Mouse (Mus musculus): Measurements from ENCODE around the gene Chpf2. TPM values are rescaled to one million over a fixed set of nuclear protein-coding genes. Genes with fewer than 3 reads are reported as not detected.

Chpf2 gene
- total and polyA plus RNA-seq, 3 experiments, result 37.9 to 39.7 TPM; not detected in 1

- TF ChIP-seq USF2 (IDR thresholded peaks at IDR 0.05; ENCODE audit: borderline replicate concordance in 1 of 2, insufficient read depth in 1 of 2, low read depth in 1 of 2, low read length in 2 of 2) (no peak), USF1 (IDR thresholded peaks at IDR 0.05; ENCODE audit: low read depth, low read length) (no peak)
These were observed 18.9 kb downstream of the Chpf2 start (continued) for GRCm38 (mm10) chr5:24605321-24605979.

- Histone ChIP-seq H3K4me1 (ENCODE audit: control insufficient read depth in 1 of 2, insufficient read depth in 2 of 2, low read length in 2 of 2) (peaks cover 0 to 2% of the 10 kb centered on the region in 2 experiments; a peak in 1 of 4 replicates), H3K4me3 (ENCODE audit: control insufficient read depth in 1 of 2, insufficient read depth in 1 of 2, low read depth in 2 of 2, low read length in 2 of 2) (no peak overlapping the region), H3K79me2 (ENCODE audit: control insufficient read depth, insufficient read depth, low read length, poor library complexity) (no peaks in the 10 kb centered on the region; the same call in 1 of the 2 replicates), H3K27me3 (ENCODE audit: control insufficient read depth in 1 of 2, insufficient read depth in 2 of 2, low read length in 2 of 2) (peaks cover 41 to 60% of the 10 kb centered on the region in 2 experiments), H3K9ac (ENCODE audit: control insufficient read depth, low read depth, low read length, poor library complexity, severe bottlenecking) (no peak overlapping the region), H3K36me3 (ENCODE audit: control insufficient read depth in 1 of 2, insufficient read depth in 2 of 2, low read length in 2 of 2) (no peaks in the 10 kb centered on the region), H3K9me3 (replicated peaks; ENCODE audit: insufficient read depth, low read length) (no peaks in the 10 kb centered on the region), H3K27ac (ENCODE audit: control insufficient read depth, low read depth, low read length) (no peak overlapping the region)
- TF ChIP-seq TAL1 (IDR thresholded peaks at IDR 0.05; ENCODE audit: low read length) (no peak), MXI1 (IDR thresholded peaks at IDR 0.05; ENCODE audit: low read depth, low read length) (no peak), POLR2AphosphoS2 (IDR thresholded peaks at IDR 0.05; ENCODE audit: low read length) (no peak), CTCF (IDR thresholded peaks at IDR 0.05 in 2 of 3, conservative IDR thresholded peaks at IDR 0.05 in 1 of 3; ENCODE audit: control insufficient read depth in 1 of 3, insufficient read depth in 1 of 3, low read depth in 2 of 3, low read length in 3 of 3, poor library complexity in 1 of 3, severe bottlenecking in 1 of 3) (no peak), MYB (IDR thresholded peaks at IDR 0.05; ENCODE audit: low read depth, low read length) (no peak), ZNF384 (IDR thresholded peaks at IDR 0.05; ENCODE audit: low read depth, low read length) (no peak)
- no peak for DNase-seq (ENCODE audit: low read depth, low spot score)
These were observed 19.6 kb downstream of the Chpf2 start for GRCm38 (mm10) chr5:24605980-24606665.

GRCm38 (mm10) chr5:24609388-24609787 is 22.8 kb downstream of the Chpf2 start:
- H3K4me1 ChIP-seq (ENCODE audit: control insufficient read depth in 1 of 2, insufficient read depth in 2 of 2, low read length in 2 of 2), result no peaks in the 10 kb centered on the region
- H3K4me3 ChIP-seq (ENCODE audit: control insufficient read depth in 1 of 2, insufficient read depth in 1 of 2, low read depth in 2 of 2, low read length in 2 of 2), result no peak overlapping the region
- peaks cover 22 to 34% of the 10 kb centered on the region in 2 experiments for H3K27me3 ChIP-seq (ENCODE audit: control insufficient read depth in 1 of 2, insufficient read depth in 2 of 2, low read length in 2 of 2)

More at GRCm38 (mm10) chr5:24609388-24609787, 22.8 kb downstream of the Chpf2 start:
- DNase-seq (ENCODE audit: low read depth, low spot score), result no peak
- peak; percentile 54; the same call in 1 of the 2 replicates for TF ChIP-seq USF1 (IDR thresholded peaks at IDR 0.05; ENCODE audit: low read depth, low read length)
- no peak for TF ChIP-seq ZC3H11A (IDR thresholded peaks at IDR 0.05; ENCODE audit: low read depth, low read length)
- TF ChIP-seq MAFK (IDR thresholded peaks at IDR 0.05; ENCODE audit: borderline replicate concordance, low read depth, low read length), result no peak
- Histone ChIP-seq H3K9me3 (replicated peaks; ENCODE audit: insufficient read depth, low read length) (no peaks in the 10 kb centered on the region), H3K9ac (ENCODE audit: control insufficient read depth, low read depth, low read length, poor library complexity, severe bottlenecking) (no peak overlapping the region), H3K36me3 (ENCODE audit: control insufficient read depth in 1 of 2, insufficient read depth in 2 of 2, low read length in 2 of 2) (no peaks in the 10 kb centered on the region), H3K79me2 (ENCODE audit: control insufficient read depth, insufficient read depth, low read length, poor library complexity) (no peaks in the 10 kb centered on the region), H3K27ac (ENCODE audit: control insufficient read depth, low read depth, low read length) (no peak overlapping the region)

All from MEL (cell line).